Mouse (Mus musculus) thymus, adult 2 months (tissue): ENCODE data around the gene Pnma1. TPM values are rescaled to one million over a fixed set of nuclear protein-coding genes. Genes with fewer than 3 reads are reported as not detected.

ENCODE experiments used
- DNase-seq: peaks from one replicate; pipeline ENCODE4 v3.0.0; 2021
- H3K27ac ChIP-seq: fragments of 200-500 bp; 2 replicates; pipeline ENCODE4 v1.5.1; 2012; ENCODE audit warnings: low read length, control low read depth; ENCODE audit not compliant: control insufficient read depth, insufficient read depth
- H3K27me3 ChIP-seq: fragments of 200-500 bp; 2 replicates; pipeline ENCODE4 v1.6.1; 2012; ENCODE audit warnings: mild to moderate bottlenecking, low read length, moderate library complexity, mixed read lengths; ENCODE audit not compliant: control insufficient read depth, insufficient read depth
- H3K36me3 ChIP-seq: fragments of 200-500 bp; 2 replicates; pipeline ENCODE4 v1.6.1; 2012; ENCODE audit warnings: mild to moderate bottlenecking, low read length, moderate library complexity; ENCODE audit not compliant: control insufficient read depth, insufficient read depth
- H3K4me1 ChIP-seq: fragments of 200-500 bp; replicated peaks from 2 replicates; pipeline ENCODE4 v1.6.1; 2012; ENCODE audit warnings: low read length; ENCODE audit not compliant: control insufficient read depth, insufficient read depth
- H3K4me3 ChIP-seq: fragments of 200-500 bp; 2 replicates; pipeline ENCODE4 v1.5.1; 2012; ENCODE audit warnings: mild to moderate bottlenecking, low read length, control low read depth, moderate library complexity; ENCODE audit not compliant: control insufficient read depth, insufficient read depth
- CTCF ChIP-seq: fragments of 200-500 bp; IDR thresholded peaks from 2 replicates; pipeline ENCODE4 v1.5.1; 2012; ENCODE audit warnings: mild to moderate bottlenecking, control low read depth, low read length, moderate library complexity, borderline replicate concordance; ENCODE audit not compliant: control insufficient read depth, poor library complexity, insufficient read depth; ENCODE audit errors: extremely low read depth
- POLR2A ChIP-seq: fragments of 200-500 bp; IDR thresholded peaks from 2 replicates; pipeline ENCODE4 v1.6.1; 2012; ENCODE audit warnings: mild to moderate bottlenecking, low read length, control low read depth, moderate library complexity; ENCODE audit not compliant: control insufficient read depth, poor library complexity, insufficient read depth; ENCODE audit errors: extremely low read depth
- WGBS: fragments of 180-500 bp; shearing (Covaris S2); methylation state at CpG from one replicate; pipeline ENCODE4 v1.1.7; 2018; 5-methylcytosine and 5-hydroxymethylcytosine counted together
- polyA plus RNA-seq: library from polyadenylated mRNA; depleted of rRNA; stranded (reverse); fragments of >200 nt; gene quantifications from 2 replicates; pipeline ENCODE4 v1.2.3, GENCODE M21; 2012

Pnma1 gene
- polyA plus RNA-seq, 1 experiment, result 0.28 TPM

DNA sequence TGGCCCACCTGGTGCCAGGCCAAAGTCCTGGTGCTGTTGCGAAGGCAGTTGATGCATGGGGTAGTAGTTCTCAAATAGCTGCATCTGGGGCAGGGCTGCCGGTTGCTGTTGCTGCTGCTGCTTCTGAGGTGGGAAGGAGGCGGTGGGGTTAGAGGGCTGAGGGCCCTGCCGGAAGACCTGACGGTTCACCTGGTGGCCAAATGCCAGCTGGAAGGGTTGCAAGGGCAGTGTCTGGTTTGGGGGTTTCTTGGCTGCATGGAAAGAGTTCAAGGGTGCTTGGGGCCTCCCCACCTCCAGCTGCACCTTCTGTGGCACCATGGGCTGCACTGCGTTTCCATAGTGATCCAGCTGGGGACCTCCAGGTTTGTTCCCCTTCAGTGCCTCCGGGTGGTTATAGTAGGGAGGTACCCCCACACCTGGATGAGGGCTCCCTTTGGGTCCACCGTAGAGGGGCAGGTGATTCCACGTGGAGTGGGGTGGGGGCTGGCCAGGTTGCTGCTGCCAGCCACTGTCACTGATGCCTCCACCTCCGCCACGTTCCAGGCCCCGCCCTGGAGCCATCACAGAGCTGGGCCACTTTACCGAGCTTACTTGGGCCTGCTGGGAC is 25.1 kb upstream of the Pnma1 start:
- no peak for DNase-seq
- TF ChIP-seq POLR2A, result no peak
- H3K4me1 ChIP-seq, result peaks cover 54% of the 10 kb centered on the region
- no peak overlapping the region for H3K27ac ChIP-seq
- no peak overlapping the region for H3K4me3 ChIP-seq
- peaks cover 23% of the 10 kb centered on the region for H3K36me3 ChIP-seq
- no peaks in the 10 kb centered on the region for H3K27me3 ChIP-seq
- 82% methylated on average over 13 of the region's 13 CpGs for WGBS

DNA sequence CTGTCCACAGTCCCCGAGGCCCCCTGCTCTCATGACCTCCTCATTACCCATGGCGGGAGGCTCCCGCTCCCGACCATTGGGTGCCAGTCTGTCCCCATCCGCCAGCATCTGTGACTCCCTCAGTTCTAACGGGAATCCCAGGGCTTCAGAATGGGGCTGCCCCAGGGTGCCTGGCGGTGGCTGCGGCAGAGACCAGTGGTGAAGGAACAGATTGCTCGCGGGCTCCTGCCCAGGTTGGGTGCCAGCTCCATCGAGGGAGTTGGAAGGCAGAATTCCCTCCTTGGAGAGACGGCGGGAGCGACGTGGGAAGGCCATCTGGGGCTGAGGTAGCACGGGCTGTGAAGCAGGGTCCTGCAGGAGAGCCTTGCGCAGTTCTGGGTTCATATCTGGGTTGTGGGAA is 24.6 kb upstream of the Pnma1 start:
- Histone ChIP-seq H3K36me3 (peaks cover 23% of the 10 kb centered on the region), H3K27me3 (no peaks in the 10 kb centered on the region), H3K27ac (no peak overlapping the region), H3K4me3 (no peak overlapping the region), H3K4me1 (peaks cover 50% of the 10 kb centered on the region)
- 97% methylated on average over 17 of the region's 17 CpGs for WGBS
- no peak for TF ChIP-seq CTCF
- no peak for TF ChIP-seq POLR2A
- no peak for DNase-seq

DNA sequence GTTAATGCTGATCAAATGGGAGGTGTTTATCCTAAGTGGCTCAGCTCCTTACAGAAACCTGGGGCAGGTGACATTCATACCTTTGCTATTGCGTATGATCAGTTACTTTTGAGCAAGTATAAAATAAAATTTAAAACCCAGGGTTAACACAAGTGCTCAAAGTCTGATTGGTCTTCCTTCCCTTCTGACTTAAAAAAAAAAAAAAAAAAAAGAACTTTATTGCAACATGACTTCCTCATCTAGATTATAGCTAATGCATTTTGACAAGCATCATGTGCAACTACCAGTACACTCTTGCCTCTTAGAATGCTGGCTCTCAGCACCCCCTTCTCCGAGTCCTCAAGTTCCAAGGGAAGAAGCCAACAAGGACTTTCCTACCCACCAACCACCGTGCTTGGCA is 23.9 kb upstream of the Pnma1 start:
- DNase-seq, result no peak
- Histone ChIP-seq H3K27ac (no peak overlapping the region), H3K36me3 (peaks cover 23% of the 10 kb centered on the region), H3K4me3 (no peak overlapping the region), H3K27me3 (no peaks in the 10 kb centered on the region), H3K4me1 (peaks cover 44% of the 10 kb centered on the region)
- no peak for TF ChIP-seq CTCF
- no peak for TF ChIP-seq POLR2A
- WGBS, result 90% methylated on average over 3 of the region's 3 CpGs

DNA sequence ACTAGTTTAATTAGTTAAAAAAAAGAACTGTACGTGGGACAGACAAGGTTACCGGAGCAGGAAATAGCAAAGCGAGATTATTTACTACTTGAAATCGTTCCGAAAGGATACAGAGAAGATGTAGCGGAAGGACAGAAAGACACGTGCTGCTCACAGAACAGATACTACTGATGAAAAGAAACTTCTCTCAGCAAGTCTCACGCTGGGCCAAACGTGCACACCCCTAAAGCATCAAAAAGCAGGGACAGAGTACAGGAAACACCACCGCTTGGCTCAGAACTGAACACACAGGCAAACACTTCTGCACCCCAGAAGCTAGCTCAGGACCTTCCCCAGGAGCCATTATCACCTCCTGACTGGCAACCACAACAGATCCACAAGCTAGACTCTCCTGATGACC is 22.3 kb upstream of the Pnma1 start:
- H3K27ac ChIP-seq, result no peak overlapping the region
- 76% methylated on average over 10 of the region's 10 CpGs for WGBS
- no peak for DNase-seq
- peaks cover 23% of the 10 kb centered on the region for H3K36me3 ChIP-seq
- H3K4me1 ChIP-seq, result peaks cover 30% of the 10 kb centered on the region
- H3K27me3 ChIP-seq, result no peaks in the 10 kb centered on the region
- TF ChIP-seq POLR2A (no peak), CTCF (no peak)
- no peak overlapping the region for H3K4me3 ChIP-seq

DNA sequence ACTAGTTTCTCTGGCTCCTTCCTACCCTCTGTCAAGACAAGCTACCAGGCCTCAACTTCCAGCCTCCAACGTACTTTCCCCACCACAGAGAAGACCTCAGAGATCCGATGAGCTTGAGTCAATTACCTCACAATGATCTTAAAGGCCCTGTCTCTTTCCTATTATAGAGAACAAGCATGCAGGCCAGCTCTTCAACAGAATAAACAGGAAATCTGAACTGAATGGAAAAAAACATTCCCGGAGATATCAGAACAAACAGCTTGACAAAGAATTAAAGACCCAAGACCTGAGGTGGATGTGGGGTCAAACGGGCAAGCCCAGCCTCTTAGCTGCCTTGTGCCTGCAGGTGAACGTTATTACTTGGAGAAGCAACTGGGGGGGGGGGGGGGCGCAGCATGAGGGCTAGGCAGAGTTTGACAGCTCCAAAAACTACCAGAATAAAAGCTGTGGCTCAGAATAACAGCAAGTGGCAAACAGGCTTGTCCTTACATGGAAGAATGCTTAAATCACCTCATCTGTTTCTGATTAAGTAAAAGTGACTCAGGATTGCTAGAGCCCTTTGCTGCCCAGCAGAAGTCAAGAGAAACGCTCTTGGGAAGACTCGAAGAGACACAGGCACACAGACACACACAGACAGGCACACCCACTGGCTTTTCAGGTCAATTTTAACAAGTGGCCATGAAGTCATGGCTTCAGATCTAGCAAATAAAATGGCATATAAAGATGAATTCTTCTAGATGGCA is 17.5 kb upstream of the Pnma1 start:
- no peak for TF ChIP-seq POLR2A
- no peak for TF ChIP-seq CTCF

DNA sequence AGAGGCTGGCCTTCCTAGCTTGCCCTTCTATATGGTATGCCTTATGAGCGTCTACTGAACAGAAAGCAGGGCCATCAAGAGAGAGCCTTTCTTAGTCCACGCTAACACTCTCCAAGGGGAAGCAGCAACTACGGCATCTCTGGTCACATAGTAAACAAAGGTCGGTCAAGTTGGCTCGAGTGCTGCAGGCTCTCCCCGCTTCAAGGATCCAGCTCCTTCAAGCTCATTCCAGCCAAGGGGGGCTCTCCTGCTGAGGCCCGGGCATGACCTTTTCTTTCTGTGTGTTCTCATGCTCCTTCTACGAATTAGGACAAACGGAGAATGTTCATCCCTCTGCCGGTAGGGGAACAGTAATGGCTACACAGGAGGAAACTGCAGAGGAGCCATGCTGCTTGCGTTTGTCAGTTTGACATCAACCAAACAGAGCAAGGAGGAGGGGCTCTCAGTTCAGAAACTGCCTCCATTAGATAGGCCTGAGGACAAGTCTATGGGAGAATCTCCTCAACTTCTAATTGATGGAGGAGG is 15.4 kb upstream of the Pnma1 start:
- no peak for DNase-seq
- Histone ChIP-seq H3K27me3 (no peaks in the 10 kb centered on the region), H3K36me3 (peaks cover 28% of the 10 kb centered on the region), H3K4me3 (no peak overlapping the region), H3K4me1 (no peaks in the 10 kb centered on the region), H3K27ac (no peak overlapping the region)
- 96% methylated on average over 11 of the region's 11 CpGs for WGBS
- TF ChIP-seq POLR2A (no peak), CTCF (no peak)

More for the DNA sequence above, 17.5 kb upstream of the Pnma1 start:
- no peak overlapping the region for H3K27ac ChIP-seq
- peaks cover 2% of the 10 kb centered on the region; the same call in 1 of the 2 replicates for H3K4me1 ChIP-seq
- no peaks in the 10 kb centered on the region for H3K27me3 ChIP-seq
- H3K4me3 ChIP-seq, result no peak overlapping the region
- DNase-seq, result no peak
- H3K36me3 ChIP-seq, result peaks cover 7% of the 10 kb centered on the region
- WGBS, result 82% methylated on average over 8 of the region's 8 CpGs
